Mouse (Mus musculus) kidney, postnatal 36 days (tissue): Measurements from ENCODE around the gene Itgb1.
A peak's percentile ranks its signal among the peaks of the same experiment; 100 is the strongest.

Source experiments
- DNase-seq, 2 experiments: peaks; one replicate each; pipeline ENCODE4 v3.0.0; 2021 to 2022; ENCODE audit warnings: mixed read lengths in 2 of 2

The Itgb1 gene

DNA sequence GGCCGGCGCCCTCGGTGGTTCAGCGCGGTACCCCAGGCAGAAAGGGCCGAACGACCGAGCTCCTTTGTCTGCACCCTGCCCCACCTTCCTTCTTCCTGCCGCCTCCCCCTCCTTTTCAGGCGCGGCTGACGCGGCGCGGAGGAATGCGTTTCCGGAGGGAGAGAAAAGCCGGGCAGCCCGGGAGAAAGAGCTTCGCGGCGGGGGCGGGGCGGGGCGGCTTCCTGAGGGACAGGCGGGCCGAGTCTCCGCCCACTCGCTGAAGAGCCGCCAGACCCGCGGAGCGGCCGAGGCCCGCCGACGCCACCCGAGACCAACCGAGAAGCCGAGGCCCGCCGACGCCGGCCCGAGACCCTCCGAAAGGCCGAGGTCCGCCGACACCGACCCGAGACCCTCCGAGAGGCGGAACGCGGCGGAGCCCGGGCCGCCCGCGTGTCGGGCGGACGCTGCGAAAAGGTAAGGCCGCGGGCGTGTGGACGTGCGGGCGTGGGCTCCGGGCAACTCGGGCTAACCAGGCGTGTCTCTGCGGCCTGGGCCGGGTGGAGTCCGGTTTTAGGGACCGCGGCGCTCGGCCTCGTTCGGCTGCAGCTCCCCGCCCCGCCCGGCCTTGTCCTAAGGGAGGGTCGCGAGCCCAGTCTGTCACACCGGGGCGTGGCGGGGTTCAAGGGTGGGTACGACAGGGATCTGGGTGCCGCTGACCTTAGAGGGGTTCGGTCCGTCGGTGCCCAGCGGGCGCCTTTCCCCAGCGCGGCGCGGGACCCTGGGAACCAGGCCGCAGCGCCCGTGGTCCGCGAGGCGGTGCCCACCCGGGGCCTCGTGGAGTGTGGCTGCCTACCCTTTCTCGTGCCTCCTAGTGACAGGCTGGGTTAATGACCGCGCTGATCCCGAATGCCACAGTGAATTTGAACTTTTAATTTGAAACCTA lies at the start of gene Itgb1:
Itgb1 (plus strand) TSS at position 148 of the 922 bp plus-strand sequence.
- DNase-seq = peak; percentile 95 to 98

DNA sequence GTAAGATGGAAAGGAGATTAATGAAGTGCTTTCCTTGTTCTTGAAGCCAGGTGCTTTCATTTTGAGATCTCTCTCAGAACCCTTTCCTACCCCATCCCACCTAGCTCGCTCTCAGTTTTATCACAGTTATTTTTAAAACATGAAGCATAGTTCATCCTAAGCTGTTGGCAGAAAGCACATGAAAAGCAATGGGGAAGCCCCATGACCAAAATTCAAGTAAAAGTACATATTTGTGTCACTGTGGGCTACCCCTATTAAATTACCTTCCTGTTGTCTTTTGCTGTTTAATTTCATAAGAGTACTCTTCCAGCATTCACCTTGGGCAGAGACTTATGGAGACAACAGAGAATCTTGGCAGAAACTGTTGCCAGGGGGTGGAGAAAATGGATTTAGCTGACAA lies 42.4 kb upstream of the Itgb1 start:
- no peak for DNase-seq

DNA sequence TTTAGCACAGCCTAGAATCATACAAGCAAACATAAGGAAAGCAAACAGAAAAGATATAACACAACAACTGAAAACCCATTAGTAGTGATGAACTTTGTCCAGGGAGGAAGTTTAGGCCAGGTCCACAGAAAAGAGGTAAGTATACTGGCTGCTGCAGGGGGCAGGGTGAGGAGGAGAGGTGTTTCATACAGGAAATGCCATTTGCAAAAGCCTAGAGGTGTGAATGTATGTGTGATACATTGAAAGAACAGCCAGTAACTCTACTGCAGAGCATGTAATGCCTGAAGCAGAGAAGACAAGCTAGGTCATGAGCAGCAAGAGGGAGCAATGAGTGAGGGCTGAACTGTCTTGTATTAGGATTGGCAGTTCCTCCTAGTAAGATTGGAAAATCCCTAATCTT lies 40.0 kb upstream of the Itgb1 start:
- DNase-seq = no peak

DNA sequence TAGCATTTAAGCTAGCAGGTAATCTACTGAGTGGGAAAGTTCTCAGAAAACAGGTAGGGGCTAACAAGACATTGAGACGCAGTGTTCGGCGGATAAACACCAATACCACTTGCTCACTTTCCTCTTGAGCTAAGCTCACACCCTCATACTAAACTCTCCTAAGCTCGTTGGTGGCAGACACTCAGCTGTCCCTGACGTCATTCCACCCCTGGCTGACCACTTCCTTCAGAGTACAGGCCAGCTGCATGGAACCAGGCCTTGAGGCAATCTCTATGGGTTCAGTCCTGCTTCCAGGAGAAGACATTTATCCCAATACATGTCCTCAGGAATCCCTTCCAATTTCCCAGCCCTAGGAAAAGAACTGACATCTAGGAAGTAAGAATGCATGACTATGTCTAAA lies 39.0 kb upstream of the Itgb1 start:
- no peak for DNase-seq

DNA sequence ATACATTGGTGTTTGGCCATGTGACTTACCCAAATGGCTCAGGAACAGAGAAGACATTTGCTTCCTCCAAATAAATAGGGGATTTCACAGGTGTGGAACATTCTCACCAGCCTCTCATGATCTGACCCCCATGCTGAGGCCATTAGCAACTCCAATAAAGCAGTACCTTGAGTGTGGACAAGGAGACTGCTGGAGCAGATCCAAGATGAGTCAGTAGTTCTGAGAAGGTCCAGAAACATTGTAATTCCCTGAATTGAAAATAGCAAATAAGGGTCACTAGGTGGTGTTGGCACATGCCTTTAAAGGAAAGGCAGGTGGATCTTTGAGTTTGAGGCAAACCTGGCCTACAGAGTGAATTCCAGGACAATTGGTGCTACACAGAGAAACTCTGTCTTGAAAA lies 37.4 kb upstream of the Itgb1 start:
- peak in 1 of 2 experiments; percentile 7 for DNase-seq

DNA sequence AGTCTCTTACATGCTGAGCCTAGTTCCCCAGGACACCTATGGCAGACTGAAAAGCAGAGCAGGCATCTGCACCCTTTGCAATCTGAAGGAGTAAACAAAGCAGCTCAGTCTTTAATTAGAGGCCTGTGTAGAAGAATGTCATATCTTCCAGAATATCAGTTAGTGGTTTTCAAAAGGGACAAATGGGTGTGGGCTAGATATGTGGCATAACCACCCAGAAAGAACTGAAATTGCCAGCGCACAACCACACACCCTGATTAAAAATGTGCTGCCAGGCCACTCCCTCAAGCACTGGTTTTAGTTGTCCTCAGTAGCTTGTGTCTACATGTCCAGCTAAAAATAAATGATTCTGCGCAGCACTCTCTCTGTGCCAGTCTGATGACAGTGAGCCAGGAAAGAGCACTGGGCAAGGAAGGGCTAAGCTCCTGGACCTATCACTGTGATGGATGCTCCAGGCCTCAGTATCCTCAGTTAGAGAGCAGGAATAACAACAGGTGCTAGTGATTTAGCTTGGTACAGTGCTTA lies 35.1 kb upstream of the Itgb1 start:
- no peak for DNase-seq

DNA sequence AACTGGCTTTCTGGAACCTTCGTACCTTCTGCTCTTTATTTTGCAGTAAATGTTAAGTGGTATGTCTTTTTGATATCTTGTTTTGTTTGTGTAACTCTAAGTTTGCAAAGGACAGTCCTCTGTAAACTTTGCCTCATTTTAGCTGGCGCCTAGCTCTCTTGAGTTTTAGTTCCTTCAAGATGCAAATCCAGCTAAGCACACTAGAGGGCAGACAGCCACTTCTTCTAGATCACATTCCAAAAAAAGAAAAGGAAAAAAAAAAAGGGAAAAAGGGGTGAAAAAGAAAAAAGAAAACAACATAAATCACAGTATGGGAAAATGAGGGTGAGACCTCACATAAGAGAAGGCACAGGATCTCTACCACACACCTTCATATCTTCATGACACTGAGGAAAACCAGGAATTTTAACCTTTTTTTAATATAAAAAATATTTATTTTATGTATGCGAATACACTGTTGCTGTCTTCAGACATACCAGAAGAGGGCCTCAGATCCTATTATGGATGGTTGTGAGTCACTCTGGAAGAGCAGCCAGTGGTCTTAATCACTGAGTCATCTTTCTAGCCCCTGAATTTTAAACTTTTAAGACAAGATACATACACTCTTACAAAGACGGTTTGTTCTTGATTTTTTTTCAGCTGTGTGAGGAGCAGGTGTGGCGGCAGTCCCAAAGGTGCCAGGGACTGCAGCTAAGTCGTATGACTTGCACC lies 32.9 kb upstream of the Itgb1 start:
- peak; percentile 66 to 80 for DNase-seq

DNA sequence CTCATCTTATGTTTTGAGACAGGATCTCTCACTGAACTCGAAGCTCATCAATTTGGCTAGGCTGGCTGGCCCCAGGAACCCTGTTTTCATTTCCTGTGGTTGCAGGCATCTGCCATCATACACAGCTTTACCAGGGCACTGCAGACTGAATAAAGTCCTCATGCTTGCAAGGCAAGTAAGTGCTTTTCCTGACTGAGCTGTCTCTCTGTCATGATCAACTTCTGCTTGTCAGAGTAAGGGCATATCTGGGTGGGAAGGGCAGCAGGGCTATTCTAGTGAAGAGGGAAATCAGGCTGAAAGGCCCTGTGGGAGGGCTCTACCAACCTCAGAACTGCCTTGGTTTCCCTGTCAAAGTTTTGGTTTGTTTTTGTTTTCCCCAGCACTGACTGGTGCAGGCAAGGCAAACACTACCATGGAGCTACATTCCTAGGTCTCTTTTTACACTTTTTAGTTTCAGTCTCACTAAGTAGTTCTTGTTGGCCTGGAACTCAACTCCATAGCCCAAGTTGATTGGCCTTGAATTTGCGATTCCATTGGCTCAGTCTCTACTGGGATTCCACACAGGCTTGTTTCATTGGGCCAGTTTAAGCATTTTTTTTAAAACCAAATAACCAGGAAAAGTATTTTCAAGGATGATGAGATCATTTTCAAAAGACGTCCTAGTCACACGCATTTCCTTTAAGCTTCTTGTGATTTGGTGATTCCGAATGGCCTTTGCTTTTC lies 31.7 kb upstream of the Itgb1 start:
- no peak for DNase-seq

DNA sequence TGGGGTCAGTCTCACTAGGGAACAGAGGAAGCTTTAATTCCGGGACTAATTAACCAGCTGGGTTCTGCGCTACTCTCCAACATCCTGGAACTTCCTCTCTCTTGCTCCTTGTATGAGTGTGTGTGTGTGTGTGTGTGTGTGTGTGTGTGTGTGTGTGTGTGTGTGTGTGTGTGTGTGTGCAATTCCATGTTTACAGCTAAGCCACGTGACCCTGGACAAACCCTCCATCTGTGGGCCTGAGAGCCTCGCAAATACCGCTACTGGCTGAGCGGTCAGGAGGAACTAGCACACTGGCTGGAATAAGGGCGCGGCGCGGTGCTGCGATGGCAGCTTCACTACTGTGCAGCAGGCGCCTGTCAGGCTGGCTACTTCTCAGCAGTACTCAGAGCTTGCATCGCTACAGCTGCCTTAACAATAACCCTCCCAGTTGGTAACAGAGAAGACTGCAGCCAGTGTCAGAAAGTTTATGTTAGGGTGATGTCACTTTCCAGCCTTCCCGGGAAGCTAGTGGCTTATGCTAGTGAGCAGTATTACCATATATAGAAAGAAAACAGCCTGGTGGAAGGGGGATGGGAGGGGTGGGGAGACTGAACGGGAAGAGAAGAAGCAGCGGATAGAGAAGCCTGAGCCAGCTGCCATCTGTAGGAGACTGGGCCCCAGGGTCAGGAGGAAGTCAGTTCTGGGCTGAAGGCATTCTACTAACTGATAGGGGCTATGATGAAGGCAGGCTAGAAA lies 30.9 kb upstream of the Itgb1 start:
- DNase-seq = peak; percentile 71 to 78

DNA sequence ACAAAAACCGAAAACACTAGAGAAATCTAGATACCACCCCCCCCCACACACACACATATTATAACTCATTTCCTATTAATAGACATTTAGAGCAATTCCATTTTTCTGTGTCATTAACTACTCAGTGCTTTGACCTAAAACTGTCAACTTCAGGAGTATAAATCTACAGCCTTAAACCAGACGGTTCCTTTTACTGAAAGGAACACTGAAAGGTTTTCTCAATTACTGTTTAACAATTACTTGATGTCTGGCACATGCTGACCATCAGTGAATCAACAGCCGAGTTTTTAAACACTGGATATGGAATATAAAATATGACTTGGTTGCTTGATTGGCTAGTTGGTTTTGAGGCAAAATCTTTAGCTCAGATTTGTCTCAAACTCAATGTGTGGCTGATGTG lies 23.3 kb upstream of the Itgb1 start:
- DNase-seq = no peak

DNA sequence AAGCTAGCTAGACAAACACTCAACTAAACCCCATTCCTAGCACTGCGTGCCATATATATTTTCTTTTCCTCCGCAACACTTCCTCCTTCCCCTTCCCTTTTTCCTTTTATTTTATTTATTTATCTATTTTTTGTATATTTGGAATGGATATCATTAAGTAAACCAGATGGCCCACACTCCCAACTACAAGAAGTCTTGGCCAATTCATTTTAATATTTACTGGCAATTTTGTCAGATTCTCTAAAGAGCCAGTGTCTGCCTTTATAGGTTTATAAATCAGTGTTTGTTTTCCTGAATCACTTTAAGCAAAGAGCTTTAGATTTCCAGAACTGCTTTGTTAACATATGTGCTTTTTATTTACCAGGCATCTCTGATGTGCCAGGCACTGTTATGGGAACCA lies 22.8 kb upstream of the Itgb1 start:
- DNase-seq = no peak

DNA sequence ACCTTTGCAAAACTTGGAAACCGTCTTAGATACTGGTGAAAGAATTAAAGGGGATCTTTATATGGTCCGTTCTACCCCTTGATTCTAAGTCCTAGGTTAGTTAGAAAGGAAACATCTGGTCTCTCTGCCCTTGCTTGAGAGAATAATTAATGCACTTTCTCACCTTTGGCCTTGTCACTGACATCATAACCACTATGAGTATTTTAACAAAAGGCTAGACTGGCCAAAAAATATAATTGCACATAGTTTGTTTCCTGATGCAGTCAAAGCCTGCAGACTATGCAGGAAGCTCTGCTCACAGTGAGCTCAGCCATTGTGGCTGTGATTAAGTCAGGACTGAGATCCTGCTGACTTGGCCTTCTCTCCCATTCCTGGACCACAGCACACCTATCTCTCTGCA lies 22.3 kb upstream of the Itgb1 start:
- DNase-seq = peak; percentile 31 to 62

DNA sequence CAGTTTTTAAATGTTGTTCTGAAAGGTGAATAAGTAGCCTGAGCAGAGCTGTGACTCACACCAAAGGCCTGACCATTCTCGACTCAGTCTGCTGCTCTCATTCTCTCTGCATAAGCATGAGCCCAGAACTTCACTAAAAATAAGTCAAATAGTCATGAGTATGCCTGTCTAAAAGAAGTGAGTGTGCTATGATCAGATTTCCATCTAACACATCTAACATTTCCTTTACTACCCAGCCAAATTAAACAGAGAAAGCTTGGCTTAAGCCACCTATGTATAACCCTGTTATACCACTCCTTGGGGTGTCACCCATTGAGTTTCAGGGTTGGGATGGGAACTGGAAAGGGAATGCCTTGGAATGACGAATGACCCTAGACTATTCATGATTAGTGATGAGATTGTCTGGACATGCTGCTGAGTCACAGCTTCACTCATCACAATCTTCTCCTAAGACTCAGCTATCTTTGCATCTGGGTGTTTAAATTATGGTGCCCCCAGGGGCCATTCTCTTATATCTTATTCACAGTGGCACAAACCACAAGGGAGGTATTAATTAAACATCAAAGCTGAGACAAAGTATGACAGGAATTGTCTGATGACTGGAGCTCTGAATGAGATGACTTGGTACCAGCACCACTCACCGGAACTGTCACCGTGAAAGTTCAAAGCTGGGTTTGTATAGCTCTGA lies 18.7 kb upstream of the Itgb1 start:
- DNase-seq = no peak

DNA sequence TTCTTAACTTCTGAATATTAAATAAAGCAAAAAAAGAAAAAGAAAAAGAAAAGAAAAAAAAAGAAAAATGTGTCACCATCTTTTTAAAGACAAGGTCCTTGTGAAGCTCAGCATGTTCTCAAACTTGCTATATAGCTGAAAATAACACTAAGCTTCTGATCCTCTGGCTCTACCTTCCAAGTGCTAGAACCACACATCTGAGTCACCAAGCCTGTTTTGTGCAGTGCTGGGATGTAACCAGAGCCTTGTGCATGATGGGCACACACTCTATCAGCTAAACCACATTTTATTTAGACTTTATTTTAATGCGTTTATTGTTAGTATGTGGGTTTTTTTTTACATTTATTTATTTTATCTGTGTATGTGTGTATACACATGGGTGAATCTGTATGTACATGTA lies 13.6 kb upstream of the Itgb1 start:
- no peak for DNase-seq

DNA sequence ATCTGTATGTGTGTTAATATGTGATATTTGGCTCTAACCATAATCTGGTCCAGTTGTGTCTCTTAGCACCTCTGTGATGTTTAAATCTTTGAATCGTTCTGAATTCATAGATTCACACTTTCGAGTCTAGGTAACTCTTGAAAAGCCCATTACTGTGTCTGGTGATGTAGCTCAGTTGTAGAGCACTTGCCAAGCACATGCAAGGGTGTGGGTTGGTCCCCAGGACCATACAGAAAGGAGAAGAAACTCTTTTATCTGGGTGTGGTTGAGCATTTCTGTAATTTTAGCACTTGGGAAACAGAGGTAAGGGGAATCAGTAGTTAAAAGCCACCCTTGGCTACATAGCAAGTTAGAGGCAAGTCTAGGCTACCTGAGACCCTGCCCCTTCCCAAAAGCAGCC lies 13.0 kb upstream of the Itgb1 start:
- no peak for DNase-seq

DNA sequence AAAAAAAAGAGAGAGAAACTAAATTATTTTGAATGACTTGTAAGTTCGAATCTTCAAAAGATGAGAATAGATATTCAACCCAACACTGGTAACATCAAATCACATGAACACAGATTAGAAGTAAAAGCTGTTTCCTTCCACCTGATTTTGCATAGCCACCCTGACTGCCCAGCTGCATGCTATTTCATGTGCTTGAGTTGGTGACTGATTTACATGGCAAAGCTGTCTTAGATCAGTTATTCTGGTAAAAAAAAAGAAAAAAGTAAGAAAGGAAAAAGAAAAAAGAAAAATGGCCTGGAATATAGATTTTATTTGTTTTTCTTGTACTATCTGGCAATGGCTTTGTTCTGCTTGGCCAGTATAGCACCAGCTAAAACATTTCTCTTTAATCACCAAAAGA lies 12.5 kb upstream of the Itgb1 start:
- no peak for DNase-seq

DNA sequence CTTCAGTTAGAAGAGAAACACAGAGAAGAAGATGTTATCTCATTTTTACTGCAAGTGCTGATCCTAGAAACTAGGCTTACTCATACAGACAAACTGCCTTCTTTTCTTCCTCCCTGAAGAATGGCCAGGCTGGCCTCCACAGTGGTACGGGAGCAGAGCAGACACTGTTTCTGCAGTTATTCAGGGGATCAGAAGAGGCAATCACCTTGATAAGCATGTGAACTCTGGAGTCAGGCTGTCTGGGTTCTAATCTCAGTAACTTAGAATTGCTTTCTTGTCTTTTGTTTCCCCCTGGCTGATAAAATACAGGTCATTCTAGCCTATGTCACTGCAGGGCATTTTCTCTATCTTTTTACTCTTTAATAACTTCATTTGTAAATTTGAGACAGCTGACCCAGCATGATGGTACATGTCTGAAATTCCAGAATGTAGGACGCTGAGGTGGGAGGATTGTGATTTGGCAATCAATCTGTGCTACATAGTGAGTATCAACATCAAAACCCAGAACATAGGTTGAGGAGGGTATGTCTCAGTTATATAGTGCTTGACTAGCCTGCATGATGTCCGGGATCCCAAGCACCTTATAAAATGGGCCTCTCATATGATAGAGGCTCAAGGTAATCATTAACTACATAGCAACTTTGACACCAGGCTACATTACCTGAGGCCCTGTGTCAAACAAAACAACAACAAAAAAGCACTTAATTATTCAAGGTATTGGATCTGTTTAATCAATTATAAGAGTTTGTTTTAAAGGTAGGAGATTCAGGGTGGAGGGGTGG lies 9.4 kb upstream of the Itgb1 start:
- no peak for DNase-seq

DNA sequence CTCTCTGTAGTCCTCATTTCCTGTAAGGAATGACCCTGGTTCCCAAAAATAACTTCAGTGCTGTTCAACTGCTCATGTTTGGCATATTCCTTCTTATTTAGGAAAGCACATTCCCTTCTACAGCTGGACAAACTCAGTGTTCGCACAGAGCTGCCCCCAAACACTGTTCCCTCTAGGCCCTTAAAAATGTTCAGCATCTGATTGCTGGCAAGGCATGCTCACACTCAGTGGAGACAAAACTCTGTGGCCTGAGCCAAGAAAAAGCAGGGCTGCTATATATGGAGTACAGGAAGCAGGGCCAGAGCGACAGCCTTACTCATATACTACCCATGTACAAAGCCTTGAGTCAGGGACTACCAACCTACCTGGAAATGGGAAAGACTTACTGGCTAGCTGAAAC lies 5.5 kb upstream of the Itgb1 start:
- peak; percentile 20 to 66 for DNase-seq

DNA sequence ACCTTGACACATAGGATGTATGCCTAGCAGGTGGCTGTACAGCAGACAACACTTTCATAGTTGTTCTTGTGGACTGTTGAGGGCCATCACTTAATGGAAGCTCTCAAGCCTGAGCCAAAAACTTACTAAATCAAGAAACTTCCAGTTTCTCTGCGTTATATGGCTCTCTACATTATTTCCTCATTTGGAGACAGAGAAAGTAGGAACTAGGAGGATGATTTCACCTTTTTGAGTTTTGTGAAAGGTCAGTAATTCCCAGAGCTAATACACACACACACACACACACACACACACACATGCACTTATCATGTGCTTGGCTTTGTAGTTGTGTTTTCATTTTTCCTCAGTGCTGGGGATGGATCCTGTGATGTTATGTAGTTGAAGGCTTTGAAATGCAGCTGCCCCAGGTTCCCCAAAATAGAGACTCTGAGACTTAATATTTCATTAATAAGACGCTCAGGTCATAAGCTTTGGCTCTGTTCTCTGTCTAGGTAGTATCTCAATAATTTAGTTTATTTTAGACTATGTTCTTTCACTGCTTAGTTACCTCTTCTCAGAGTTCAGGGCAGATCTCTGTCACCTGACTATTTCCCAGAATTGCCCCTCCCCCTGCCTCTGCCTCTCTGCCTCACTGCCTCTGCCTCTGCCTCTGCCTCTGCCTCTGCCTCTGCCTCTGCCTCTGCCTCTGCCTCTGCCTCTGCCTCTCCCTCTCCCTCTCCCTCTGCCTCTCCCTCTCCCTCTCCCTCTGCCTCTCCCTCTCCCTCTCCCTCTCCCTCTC lies 4.7 kb upstream of the Itgb1 start:
- peak in 1 of 2 experiments; percentile 69 for DNase-seq

DNA sequence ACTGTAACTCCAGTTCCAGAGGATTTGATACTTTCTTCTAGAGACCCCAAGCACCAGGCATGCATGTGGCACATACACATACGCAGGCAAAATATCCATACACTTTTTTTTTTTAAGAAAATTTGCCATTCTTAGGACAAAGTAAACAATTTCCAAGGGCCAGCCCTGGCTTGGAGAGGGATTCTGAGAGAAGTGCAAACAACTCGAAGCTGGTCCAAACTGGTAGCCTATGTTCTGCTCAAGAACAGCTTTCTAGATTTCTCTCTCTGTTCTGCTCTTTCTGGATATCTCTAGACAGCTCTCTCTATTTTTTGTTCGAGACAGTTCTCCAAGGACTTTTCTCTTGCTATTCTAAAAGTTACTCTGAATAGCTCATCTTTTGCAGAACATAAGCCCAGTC lies 3.5 kb upstream of the Itgb1 start:
- no peak for DNase-seq
